Comparison of ENCODE assay signal across 17 mouse cellular contexts in genomic region chr15:27907649-27908048, GRCm38 (mm10).
A peak's percentile ranks its signal among the peaks of the same experiment; 100 is the strongest.
DNase-seq lines count a peak whose midpoint lies in the region; ATAC-seq lines count a peak whose summit lies in the region.
"Had no signal": no experiment of that assay in that cellular context is flagged by ENCODE, and none has a peak within 500 bp of the region (broad histone marks: within the 10 kb centered on the region; RNA-seq: fewer than 3 reads in every experiment).

No protein-coding gene starts in this region.

- H3K9ac ChIP-seq in forebrain, embryonic 11.5 days (ENCODE audit: low read length), result no peak overlapping the region
- no peak overlapping the region for H3K9ac ChIP-seq in forebrain, embryonic 16.5 days (replicated peaks; ENCODE audit: low read depth, low read length)
- H3K9ac ChIP-seq in forebrain, embryonic 15.5 days (replicated peaks), result no peak overlapping the region
- H3K9ac ChIP-seq: embryonic facial prominence, embryonic 12.5 days; kidney, embryonic 15.5 days; lung, embryonic 15.5 days had no signal

- 0 out of 2 replicates have a peak, but pooled peaks cover 2% of the 10 kb centered on the region for H3K4me1 ChIP-seq in forebrain, embryonic 11.5 days (replicated peaks; ENCODE audit: control insufficient read depth, insufficient read depth, low read length)
- peaks cover 34% of the 10 kb centered on the region for H3K4me1 ChIP-seq in forebrain, embryonic 16.5 days (replicated peaks; ENCODE audit: control insufficient read depth, insufficient read depth, low read length)
- peaks cover 49% of the 10 kb centered on the region for H3K4me1 ChIP-seq in forebrain, embryonic 15.5 days

- ATAC-seq in forebrain, embryonic 11.5 days (replicated peaks; ENCODE audit: low FRiP score), result 0 out of 2 replicates have a peak, but pooled peaks have one; percentile 25
- ATAC-seq in forebrain, embryonic 16.5 days, result no peak; the same call in 1 of the 2 replicates
- no peak for ATAC-seq in forebrain, embryonic 15.5 days (replicated peaks)

- 79% methylated on average over 5 of the region's 5 CpGs for WGBS in forebrain, embryonic 11.5 days
- 68% methylated on average over 5 of the region's 5 CpGs for WGBS in forebrain, embryonic 16.5 days
- 63% methylated on average over 5 of the region's 5 CpGs for WGBS in forebrain, embryonic 15.5 days

- DNase-seq in forebrain, embryonic 11.5 days (ENCODE audit: low spot score), result no peak
- peak; percentile 62 for DNase-seq in retina, postnatal 1 day
- DNase-seq in retina, embryonic 14.5 days (ENCODE audit: low spot score), result no peak
- no peak for DNase-seq in left cerebral cortex, adult 18-20 months (ENCODE audit: low spot score in 2 of 2)
- DNase-seq in right cerebral cortex, adult 18-20 months, result no peak
- no peak for DNase-seq in adrenal gland, adult 18-20 months (ENCODE audit: low spot score in 2 of 2)
- DNase-seq: adrenal gland, adult 2 months; gastrocnemius, postnatal 36 days; liver; thymus, postnatal 25 days had no signal

- H3K4me3 ChIP-seq in forebrain, embryonic 11.5 days (ENCODE audit: low read depth, low read length), result no peak overlapping the region
- H3K4me3 ChIP-seq in forebrain, embryonic 16.5 days (replicated peaks; ENCODE audit: low read length), result no peak overlapping the region
- H3K4me3 ChIP-seq in forebrain, embryonic 15.5 days, result no peak overlapping the region
- H3K4me3 ChIP-seq: embryonic facial prominence, embryonic 12.5 days; kidney, embryonic 15.5 days; left cerebral cortex, adult 2 months; lung, embryonic 15.5 days; megakaryocyte, embryonic 14.5 days had no signal

- no peak overlapping the region for H3K4me2 ChIP-seq in forebrain, embryonic 11.5 days (ENCODE audit: low read depth, low read length, severe bottlenecking)
- no peak overlapping the region for H3K4me2 ChIP-seq in forebrain, embryonic 16.5 days (ENCODE audit: low read length)
- H3K4me2 ChIP-seq in forebrain, embryonic 15.5 days (replicated peaks), result no peak overlapping the region
- H3K4me2 ChIP-seq: embryonic facial prominence, embryonic 12.5 days; kidney, embryonic 15.5 days; lung, embryonic 15.5 days had no signal

- no peaks in the 10 kb centered on the region for H3K27me3 ChIP-seq in forebrain, embryonic 11.5 days (ENCODE audit: control insufficient read depth, insufficient read depth, low read length)
- no peaks in the 10 kb centered on the region for H3K27me3 ChIP-seq in forebrain, embryonic 16.5 days (replicated peaks; ENCODE audit: control insufficient read depth, insufficient read depth, low read length)
- H3K27me3 ChIP-seq in forebrain, embryonic 15.5 days, result no peaks in the 10 kb centered on the region
- H3K27me3 ChIP-seq: embryonic facial prominence, embryonic 12.5 days; kidney, embryonic 15.5 days; lung, embryonic 15.5 days had no signal

- H3K36me3 ChIP-seq in forebrain, embryonic 11.5 days (ENCODE audit: control insufficient read depth, insufficient read depth, low read length), result no peaks in the 10 kb centered on the region; the same call in 1 of the 2 replicates
- H3K36me3 ChIP-seq in forebrain, embryonic 16.5 days (ENCODE audit: control insufficient read depth, insufficient read depth), result no peaks in the 10 kb centered on the region
- peaks cover 3% of the 10 kb centered on the region; the same call in 1 of the 2 replicates for H3K36me3 ChIP-seq in forebrain, embryonic 15.5 days
- H3K36me3 ChIP-seq: embryonic facial prominence, embryonic 12.5 days had no signal

- no peak overlapping the region for H3K27ac ChIP-seq in forebrain, embryonic 11.5 days (ENCODE audit: low read depth, low read length)
- no peak overlapping the region for H3K27ac ChIP-seq in forebrain, embryonic 16.5 days (ENCODE audit: low read length)
- H3K27ac ChIP-seq in forebrain, embryonic 15.5 days (replicated peaks), result 0 out of 2 replicates have a peak overlapping the region, but pooled peaks have one; percentile 9
- H3K27ac ChIP-seq: embryonic facial prominence, embryonic 12.5 days; kidney, embryonic 15.5 days; left cerebral cortex, adult 2 months; lung, embryonic 15.5 days had no signal

- no peaks in the 10 kb centered on the region for H3K9me3 ChIP-seq in forebrain, embryonic 11.5 days (ENCODE audit: control insufficient read depth, low read length)
- no peaks in the 10 kb centered on the region for H3K9me3 ChIP-seq in forebrain, embryonic 16.5 days (ENCODE audit: control insufficient read depth, low read length)
- H3K9me3 ChIP-seq in forebrain, embryonic 15.5 days, result no peaks in the 10 kb centered on the region
- H3K9me3 ChIP-seq: embryonic facial prominence, embryonic 12.5 days; kidney, embryonic 15.5 days; lung, embryonic 15.5 days; megakaryocyte, embryonic 14.5 days had no signal
